Mouse (Mus musculus) B cell, adult 2 months (primary cell): ENCODE measurements at regions not wholly inside any gene's neighbourhood (a gene's known extent, or its start where the extent isn't known, plus 50 kb on each side); places are given as distances from the start of the nearest gene placed in this dataset.

Experiments
- DNase-seq, 2 experiments: peaks; one replicate each; pipeline ENCODE4 v3.0.0; 2022

DNA sequence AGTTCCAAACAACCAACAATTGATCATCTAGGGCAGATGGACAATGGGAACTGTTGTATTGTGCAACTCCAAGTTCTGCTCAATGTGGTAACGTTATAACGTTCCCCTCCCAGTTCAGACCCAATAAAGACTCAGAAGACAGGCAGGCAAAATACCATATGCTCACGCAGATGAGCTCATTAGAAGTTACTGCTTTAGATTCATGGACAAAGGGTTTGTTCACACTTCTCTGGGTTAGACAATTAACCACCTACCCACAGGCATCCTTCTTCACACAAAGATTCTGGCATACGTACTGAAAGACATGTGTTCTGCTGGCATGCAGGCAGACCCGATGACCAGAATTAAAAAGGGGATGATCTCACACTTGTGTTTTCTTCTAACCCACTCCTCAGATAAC lies 130.0 kb downstream of the Polr2m start:
- no peak for DNase-seq
